Mouse (Mus musculus) erythroblast, embryonic 14.5 days (primary cell): ENCODE data around the gene Wdhd1. TPM values are rescaled to one million over a fixed set of nuclear protein-coding genes. Genes with fewer than 3 reads are reported as not detected.

Source experiments
- H3K27me3 ChIP-seq: 2 replicates; pipeline ENCODE4 v1.6.1; 2012; ENCODE audit warnings: inconsistent platforms; ENCODE audit not compliant: control insufficient read depth
- H3K36me3 ChIP-seq: 2 replicates; pipeline ENCODE4 v1.6.1; 2012; ENCODE audit warnings: mild to moderate bottlenecking, inconsistent platforms; ENCODE audit not compliant: control insufficient read depth
- H3K4me1 ChIP-seq: 2 replicates; pipeline ENCODE4 v1.6.1; 2012; ENCODE audit warnings: inconsistent platforms; ENCODE audit not compliant: control insufficient read depth
- H3K4me3 ChIP-seq: replicated peaks from 2 replicates; pipeline ENCODE3; 2012; ENCODE audit warnings: moderate library complexity, mild to moderate bottlenecking, inconsistent platforms
- H3K9me3 ChIP-seq: 2 replicates; pipeline ENCODE4 v1.6.1; 2012; ENCODE audit warnings: low read length, inconsistent platforms, mixed read lengths; ENCODE audit not compliant: control insufficient read depth
- GATA1 ChIP-seq: IDR thresholded peaks from 2 replicates; pipeline ENCODE4 v1.6.1; 2012; ENCODE audit warnings: low read length, inconsistent platforms, mixed read lengths
- TAL1 ChIP-seq: IDR thresholded peaks from 3 replicates; pipeline ENCODE4 v1.6.1; 2012; ENCODE audit warnings: low read length, inconsistent platforms, mixed read lengths
- polyA plus RNA-seq: library from polyadenylated mRNA; stranded (reverse); fragments of >175 nt; gene quantifications from 2 replicates; pipeline ENCODE4 v1.2.3, GENCODE M21; 2012

The Wdhd1 gene
- polyA plus RNA-seq, 1 experiment = 1.5 TPM

DNA sequence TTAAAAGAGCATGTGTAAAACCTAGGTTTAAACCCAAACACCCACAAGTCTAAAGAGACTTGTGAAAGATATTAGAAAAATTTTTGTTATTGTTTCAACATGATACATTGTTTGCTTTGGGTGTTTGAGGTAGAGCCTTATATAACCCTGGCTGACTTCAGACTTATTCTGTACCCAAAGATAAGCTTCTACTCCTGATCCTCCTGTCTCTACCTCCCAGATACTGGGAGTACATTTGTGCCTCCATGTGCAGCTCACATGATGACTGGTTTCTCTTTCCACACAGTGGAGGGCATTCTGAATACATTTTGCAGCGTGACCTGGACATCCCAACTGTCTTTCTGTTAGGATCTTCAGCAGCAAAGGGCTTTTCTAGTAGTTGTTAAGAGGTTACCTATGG, 9.6 kb upstream of the Wdhd1 start:
- Histone ChIP-seq H3K4me3 (no peak overlapping the region), H3K36me3 (peaks cover 59% of the 10 kb centered on the region), H3K4me1 (peaks cover 32% of the 10 kb centered on the region), H3K9me3 (no peaks in the 10 kb centered on the region), H3K27me3 (no peaks in the 10 kb centered on the region)
- TF ChIP-seq GATA1 (no peak), TAL1 (no peak)

DNA sequence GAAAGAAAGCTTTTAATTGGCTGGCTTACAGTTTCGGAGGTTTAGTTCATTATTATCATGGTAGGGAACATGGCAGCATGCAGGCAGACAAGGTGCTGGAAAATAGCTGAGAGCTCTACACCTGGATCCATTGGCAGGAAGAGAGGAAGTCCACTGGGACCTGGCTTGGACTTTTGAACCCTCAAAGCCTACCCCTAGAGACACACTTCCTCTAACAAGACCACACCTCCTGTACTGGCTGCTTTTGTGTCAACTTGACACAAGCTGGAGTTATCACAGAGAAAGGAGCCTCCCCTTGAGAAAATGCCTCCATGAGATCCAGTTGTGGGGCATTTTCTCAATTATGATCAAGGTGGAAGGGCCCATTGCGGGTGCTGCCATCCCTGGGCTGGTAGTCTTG, 8.6 kb upstream of the Wdhd1 start:
- no peak for TF ChIP-seq GATA1
- no peak for TF ChIP-seq TAL1
- H3K36me3 ChIP-seq = peaks cover 59% of the 10 kb centered on the region
- peaks cover 33% of the 10 kb centered on the region for H3K4me1 ChIP-seq
- no peaks in the 10 kb centered on the region for H3K9me3 ChIP-seq
- H3K4me3 ChIP-seq = no peak overlapping the region
- no peaks in the 10 kb centered on the region for H3K27me3 ChIP-seq

DNA sequence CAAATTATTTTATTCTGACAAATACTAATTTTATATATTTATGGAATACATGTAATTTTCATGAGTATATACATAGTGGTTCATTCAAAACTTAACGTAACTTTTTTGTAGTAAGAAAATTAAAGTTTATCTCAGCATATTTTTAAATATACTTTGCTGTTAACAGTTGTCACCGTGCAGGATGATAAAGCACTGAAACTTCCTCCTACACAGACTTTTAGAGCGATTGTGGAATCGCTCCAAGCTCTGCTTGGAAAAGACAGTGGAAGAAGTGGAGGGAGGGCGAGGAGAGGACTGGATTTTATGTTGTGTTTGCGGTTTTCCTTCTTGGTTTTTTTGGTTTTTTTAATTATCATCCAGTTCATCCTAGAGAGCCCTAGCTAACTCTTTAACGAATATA, 6.9 kb upstream of the Wdhd1 start:
- H3K9me3 ChIP-seq = no peaks in the 10 kb centered on the region
- peaks cover 42% of the 10 kb centered on the region for H3K4me1 ChIP-seq
- no peaks in the 10 kb centered on the region for H3K27me3 ChIP-seq
- H3K4me3 ChIP-seq = no peak overlapping the region
- peaks cover 59% of the 10 kb centered on the region for H3K36me3 ChIP-seq
- TF ChIP-seq TAL1 = no peak

DNA sequence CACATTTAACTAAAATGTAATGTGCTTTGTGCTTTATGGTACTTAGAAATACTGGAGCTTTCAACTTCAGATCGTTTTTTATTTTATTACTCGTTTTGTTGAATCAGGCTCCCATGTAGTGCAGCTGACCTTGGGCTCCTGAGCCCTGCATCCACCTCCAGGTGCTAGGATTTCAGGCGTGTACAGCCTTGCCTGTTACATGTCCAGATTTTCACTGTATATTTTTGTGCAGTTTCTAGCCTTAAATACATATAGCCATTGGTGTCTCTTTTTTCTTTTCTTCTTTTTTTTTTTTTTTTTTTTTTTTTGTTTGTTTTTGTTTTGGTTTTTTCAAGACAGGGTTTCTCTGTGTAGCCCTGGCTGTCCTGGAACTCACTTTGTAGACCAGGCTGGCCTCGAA, 4.9 kb upstream of the Wdhd1 start:
- Histone ChIP-seq H3K4me3 (no peak overlapping the region), H3K27me3 (no peaks in the 10 kb centered on the region), H3K36me3 (peaks cover 53% of the 10 kb centered on the region), H3K9me3 (no peaks in the 10 kb centered on the region), H3K4me1 (peaks cover 42% of the 10 kb centered on the region)
- no peak for TF ChIP-seq GATA1
- TF ChIP-seq TAL1 = no peak

DNA sequence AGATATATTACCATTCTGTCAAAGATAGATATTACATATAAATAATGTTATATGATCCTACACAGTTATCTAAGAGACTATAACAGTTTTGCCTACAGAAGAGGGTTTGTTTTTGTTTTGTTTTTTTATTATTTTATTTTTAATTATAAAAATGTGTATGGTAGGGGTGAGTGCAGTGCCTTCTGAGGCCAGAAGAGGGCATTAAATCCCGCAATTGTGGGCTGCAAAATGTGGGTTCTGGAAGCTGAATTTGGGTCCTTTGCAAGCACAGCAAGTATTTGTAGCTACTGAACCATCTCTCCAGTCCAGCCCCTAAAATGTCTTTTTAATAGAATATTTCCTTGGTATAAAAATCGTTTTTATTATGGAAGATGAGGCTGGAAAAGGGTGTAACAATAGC, 2.4 kb upstream of the Wdhd1 start:
- Histone ChIP-seq H3K36me3 (peaks cover 54% of the 10 kb centered on the region), H3K4me1 (peaks cover 38% of the 10 kb centered on the region), H3K27me3 (no peaks in the 10 kb centered on the region), H3K4me3 (peak overlapping the region; percentile 90), H3K9me3 (no peaks in the 10 kb centered on the region)
- TF ChIP-seq GATA1 (no peak), TAL1 (no peak)

DNA sequence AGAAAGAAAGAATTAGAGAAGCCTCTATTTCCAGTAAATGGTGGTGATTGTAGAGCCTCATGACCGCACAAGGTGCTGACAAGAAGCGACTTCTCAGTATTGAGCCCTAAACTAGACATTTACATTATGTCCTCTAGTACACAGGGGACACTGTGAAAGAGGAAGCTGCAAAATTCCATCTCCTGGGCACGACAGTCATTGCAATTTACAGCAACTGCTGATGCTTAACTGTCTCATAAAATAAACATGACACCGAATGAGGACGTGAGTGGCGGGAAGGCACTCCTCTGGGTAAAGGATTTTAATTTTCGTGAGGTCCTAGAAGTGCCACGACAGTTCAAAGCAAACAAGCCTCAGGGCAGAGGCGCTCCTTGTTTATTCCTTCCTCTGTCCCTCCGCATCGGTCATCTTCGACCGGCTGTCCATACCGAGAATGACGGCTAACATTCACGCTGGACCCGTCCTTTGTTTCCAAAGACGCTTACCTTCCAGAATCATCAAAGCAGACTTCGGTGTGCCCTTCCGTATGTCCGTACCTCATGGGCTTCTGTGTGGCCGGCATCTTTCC, 537 bp downstream of the Wdhd1 start:
- H3K4me3 ChIP-seq = peak overlapping the region; percentile 90
- TF ChIP-seq TAL1 (no peak), GATA1 (no peak)
- no peaks in the 10 kb centered on the region for H3K9me3 ChIP-seq
- peaks cover 33% of the 10 kb centered on the region for H3K4me1 ChIP-seq
- peaks cover 69% of the 10 kb centered on the region for H3K36me3 ChIP-seq
- no peaks in the 10 kb centered on the region for H3K27me3 ChIP-seq

DNA sequence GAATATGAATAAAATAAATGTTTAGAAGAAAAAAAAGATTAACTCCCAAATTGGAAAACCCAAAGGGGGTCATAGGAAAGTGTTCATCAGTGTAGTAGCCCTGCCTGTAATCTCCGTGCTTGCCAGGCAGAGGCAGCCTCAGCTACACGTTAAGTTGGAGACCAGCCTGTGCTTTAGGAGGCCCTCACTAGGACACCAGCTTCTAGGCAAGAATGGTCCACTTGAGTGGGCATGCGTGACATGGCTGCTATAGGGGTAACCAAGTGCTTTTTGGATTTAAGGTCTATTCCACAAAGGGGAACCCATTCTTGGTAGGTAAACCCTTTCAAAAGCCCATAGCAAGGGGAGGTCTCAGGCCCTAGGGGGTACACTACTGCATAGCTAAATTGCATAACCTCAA, 1.2 kb downstream of the Wdhd1 start:
- Histone ChIP-seq H3K4me3 (peak overlapping the region; percentile 90), H3K4me1 (peaks cover 33% of the 10 kb centered on the region), H3K27me3 (no peaks in the 10 kb centered on the region), H3K36me3 (peaks cover 69% of the 10 kb centered on the region), H3K9me3 (no peaks in the 10 kb centered on the region)
- TF ChIP-seq GATA1 (no peak), TAL1 (no peak)

DNA sequence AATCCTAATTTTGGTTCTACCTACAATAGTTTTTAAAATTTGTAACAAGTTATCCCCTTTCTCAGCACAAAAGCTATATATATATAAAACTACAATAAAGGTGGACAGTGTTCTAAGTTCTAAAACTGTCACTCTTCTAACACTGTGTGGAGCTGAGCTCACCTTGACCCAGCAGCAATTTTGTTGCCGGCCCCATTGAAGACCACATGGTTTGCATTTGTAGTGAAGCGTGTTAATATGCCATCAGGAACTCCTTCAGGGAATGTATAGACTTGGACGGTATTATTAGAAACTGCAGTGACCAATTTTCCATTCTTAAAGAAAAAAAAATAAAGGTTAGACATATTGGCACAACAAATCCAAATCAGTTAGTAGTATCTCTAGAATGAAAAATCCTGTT, 2.9 kb downstream of the Wdhd1 start:
- H3K36me3 ChIP-seq = peaks cover 70% of the 10 kb centered on the region
- no peaks in the 10 kb centered on the region for H3K9me3 ChIP-seq
- no peaks in the 10 kb centered on the region for H3K27me3 ChIP-seq
- no peak for TF ChIP-seq GATA1
- TF ChIP-seq TAL1 = no peak
- no peak overlapping the region for H3K4me3 ChIP-seq
- peaks cover 24% of the 10 kb centered on the region for H3K4me1 ChIP-seq

DNA sequence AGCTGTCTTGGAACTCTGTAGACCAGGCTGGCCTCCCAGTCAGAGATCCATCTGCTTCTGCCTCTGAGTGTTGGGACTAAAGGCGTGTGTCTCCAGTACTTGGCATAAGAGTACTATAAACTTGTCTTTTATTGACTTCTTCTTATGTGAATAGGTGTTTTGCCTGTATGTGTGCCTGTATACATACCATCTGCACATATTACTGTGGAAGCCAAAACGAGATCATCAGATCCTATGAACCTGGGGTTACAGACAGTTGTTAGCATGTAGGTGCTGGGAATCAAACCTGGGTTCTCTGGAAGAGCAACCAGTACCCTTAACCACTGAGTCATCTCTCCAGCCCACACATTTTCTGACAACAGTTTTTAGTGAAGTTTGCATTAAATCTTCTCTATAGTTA, 7.0 kb downstream of the Wdhd1 start:
- Histone ChIP-seq H3K36me3 (peaks cover 98% of the 10 kb centered on the region), H3K9me3 (no peaks in the 10 kb centered on the region), H3K4me1 (peaks cover 9% of the 10 kb centered on the region), H3K4me3 (no peak overlapping the region), H3K27me3 (no peaks in the 10 kb centered on the region)
- TF ChIP-seq TAL1 (no peak), GATA1 (no peak)

DNA sequence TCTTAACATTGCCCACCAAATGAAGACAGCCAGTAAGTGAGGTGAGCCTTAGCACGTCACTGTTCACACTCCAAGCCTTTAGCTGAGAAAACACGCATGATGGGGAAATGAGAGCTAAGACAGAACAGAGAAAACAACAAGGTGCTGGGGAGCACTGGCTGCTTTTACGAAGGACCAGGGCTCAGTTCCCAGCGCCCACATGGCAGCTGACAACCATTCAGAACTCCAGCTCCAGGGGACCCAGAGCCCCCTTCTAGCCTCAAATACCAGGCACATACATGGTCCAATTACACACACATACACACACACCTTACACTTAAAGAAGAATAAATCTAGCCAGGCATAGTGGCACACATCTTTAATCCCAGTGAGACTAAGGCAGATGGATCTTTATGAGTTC, 7.6 kb downstream of the Wdhd1 start:
- Histone ChIP-seq H3K4me1 (peaks cover 3% of the 10 kb centered on the region; the same call in 1 of the 2 replicates), H3K27me3 (no peaks in the 10 kb centered on the region), H3K4me3 (no peak overlapping the region), H3K9me3 (no peaks in the 10 kb centered on the region), H3K36me3 (peaks cover 98% of the 10 kb centered on the region)
- TF ChIP-seq TAL1 (no peak), GATA1 (no peak)

DNA sequence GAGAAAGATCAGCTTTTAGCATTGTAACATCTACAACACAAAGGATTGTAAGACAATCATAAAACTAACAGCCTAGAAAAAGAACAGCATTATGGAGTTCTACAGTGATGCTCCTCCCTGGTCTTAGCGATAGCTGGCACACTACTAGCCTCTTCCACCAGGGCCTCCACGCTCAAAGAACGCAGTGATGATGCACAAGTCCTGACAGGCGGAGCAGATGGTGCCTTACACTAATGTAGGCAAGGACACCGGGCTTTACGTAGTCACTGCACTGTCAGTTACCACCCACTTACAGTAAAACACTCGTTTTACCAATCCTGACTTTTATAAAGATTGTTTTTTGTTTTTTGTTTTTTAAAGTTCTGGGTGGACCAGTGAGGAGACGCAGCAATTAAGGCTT, 10.8 kb downstream of the Wdhd1 start:
- H3K27me3 ChIP-seq = no peaks in the 10 kb centered on the region
- H3K4me1 ChIP-seq = peaks cover 3% of the 10 kb centered on the region
- TF ChIP-seq TAL1 (no peak), GATA1 (no peak)
- H3K4me3 ChIP-seq = no peak overlapping the region
- peaks cover 95% of the 10 kb centered on the region for H3K36me3 ChIP-seq
- H3K9me3 ChIP-seq = no peaks in the 10 kb centered on the region
